Mouse (Mus musculus) erythroblast, embryonic 14.5 days (primary cell): ENCODE results near the gene Hikeshi.

Experiments
- GATA1 ChIP-seq: IDR thresholded peaks from 2 replicates; pipeline ENCODE4 v1.6.1; 2012; ENCODE audit warnings: low read length, inconsistent platforms, mixed read lengths
- TAL1 ChIP-seq: IDR thresholded peaks from 3 replicates; pipeline ENCODE4 v1.6.1; 2012; ENCODE audit warnings: low read length, inconsistent platforms, mixed read lengths

GRCm38 (mm10) chr7:89963135-89963534, 22.1 kb upstream of the Hikeshi start:
- TF ChIP-seq TAL1, result peak; percentile 32; the same call in 1 of the 3 replicates
- TF ChIP-seq GATA1, result no peak
